Mouse (Mus musculus) C2C12 (cell line): ENCODE data around the gene Ttc9c.

Source experiments
- CTCF ChIP-seq: IDR thresholded peaks from one replicate; pipeline ENCODE4 v1.5.1; 2011; ENCODE audit not compliant: control insufficient read depth, insufficient read depth, insufficient read length
- MAX ChIP-seq: IDR thresholded peaks from one replicate; pipeline ENCODE4 v1.6.1; 2011; ENCODE audit warnings: mild to moderate bottlenecking, control low read depth
- MYOD1 ChIP-seq: IDR thresholded peaks from one replicate; pipeline ENCODE4 v1.6.1; 2011; ENCODE audit warnings: low read depth; ENCODE audit not compliant: control insufficient read depth, insufficient read length
- USF1 ChIP-seq: IDR thresholded peaks from one replicate; pipeline ENCODE4 v1.6.1; 2011; ENCODE audit warnings: low read depth, mild to moderate bottlenecking, control low read depth, moderate library complexity

GRCm38 (mm10) chr19:8772996-8773395 is 46.1 kb downstream of the Ttc9c start:
- TF ChIP-seq CTCF (no peak), USF1 (no peak), MYOD1 (no peak), MAX (no peak)
